Mouse (Mus musculus): ENCODE results near the gene Hist2h2aa1. TPM values are rescaled to one million over a fixed set of nuclear protein-coding genes. Genes with fewer than 3 reads are reported as not detected.

Gene Hist2h2aa1
- total RNA-seq, 2 experiments from 2014 or later: 13.0 to 17.3 TPM

Small RNA genes lying within 50 kb of the gene (microRNA-seq; reads per million reads assigned to microRNA genes)
- gene Gm44492 (0 to 0.81 reads per million in 2 experiments), gene Gm47311 (0 reads per million in 2 experiments), gene Gm47313 (0 reads per million in 2 experiments)

Other genes starting within 250 kb of the Hist2h2aa1 start
- gene Plekho1, start 249.5 kb upstream of the Hist2h2aa1 start, total RNA-seq (2021): 10 to 100 TPM; 92.3 to 93.0 TPM
- gene Vps45, start 187.0 kb upstream of the Hist2h2aa1 start, total RNA-seq (2021): 10 to 100 TPM; 27.7 to 29.7 TPM
- gene Otud7b, start 141.0 kb upstream of the Hist2h2aa1 start, total RNA-seq (2021): 10 to 100 TPM; 49.4 to 54.4 TPM
- gene Mtmr11, start 83.5 kb upstream of the Hist2h2aa1 start, total RNA-seq (2021): 1 to 10 TPM; 3.1 to 4.0 TPM
- 10 to 100 TPM; 18.3 to 22.3 TPM for gene Sf3b4, start 73.2 kb upstream of the Hist2h2aa1 start, total RNA-seq (2021)
- gene Sv2a, start 64.3 kb upstream of the Hist2h2aa1 start, total RNA-seq (2021): 1 to 10 TPM; 7.0 to 7.7 TPM
- 10 to 100 TPM; 17.5 to 18.2 TPM for gene Bola1, start 25.8 kb upstream of the Hist2h2aa1 start, total RNA-seq (2021)
- gene Hist2h2ab, start 25.6 kb upstream of the Hist2h2aa1 start, total RNA-seq (2021): 1 to 10 TPM; 4.4 to 5.2 TPM
- 10 to 100 TPM; 47.6 to 77.3 TPM for gene Hist2h2ac, start 24.6 kb upstream of the Hist2h2aa1 start, total RNA-seq (2021)
- 1 to 10 TPM; 6.9 to 7.7 TPM for gene Hist2h2be, start 24.4 kb upstream of the Hist2h2aa1 start, total RNA-seq (2021)
- 10 to 100 TPM; 22.1 to 48.5 TPM for gene Hist2h3c2, start 6.4 kb upstream of the Hist2h2aa1 start, total RNA-seq (2021)
- 100 to 1,000 TPM; 357 to 468 TPM for gene Hist2h2aa2, start 5.2 kb upstream of the Hist2h2aa1 start, total RNA-seq (2021)
- gene Hist2h3c1, start 1.2 kb downstream of the Hist2h2aa1 start, total RNA-seq (2021): 1 to 10 TPM in 1 of 2 experiments, not detected in 1; 1.1 TPM
- gene Hist2h4, start 17.8 kb downstream of the Hist2h2aa1 start, total RNA-seq (2021): 10 to 100 TPM; 26.0 to 42.3 TPM
- gene Hist2h3b, start 23.2 kb downstream of the Hist2h2aa1 start, total RNA-seq (2021): 100 to 1,000 TPM; 125 to 254 TPM
- 100 to 1,000 TPM; 121 to 256 TPM for gene Hist2h2bb, start 24.3 kb downstream of the Hist2h2aa1 start, total RNA-seq (2021)
- gene Fcgr1, start 48.5 kb downstream of the Hist2h2aa1 start, total RNA-seq (2021): under 1 TPM; 0.45 to 0.46 TPM
- not detected for gene BC107364, start 206.8 kb downstream of the Hist2h2aa1 start, total RNA-seq (2021)